Mouse (Mus musculus): ENCODE measurements around the gene Bcl11b.

The Bcl11b gene

GRCm38 (mm10) chr12:108003483-108003882 is at the start of gene Bcl11b:
Gene Bcl11b (minus strand): TSS chr12:108003602.
- no peak for DNase-seq

- DNase-seq = no peak
These were observed 47.6 kb upstream of the Bcl11b start for GRCm38 (mm10) chr12:108050996-108051395.

GRCm38 (mm10) chr12:108049625-108050024 is 46.2 kb upstream of the Bcl11b start:
- DNase-seq = no peak

GRCm38 (mm10) chr12:108042239-108042571 is 38.8 kb upstream of the Bcl11b start:
- DNase-seq = no peak

GRCm38 (mm10) chr12:108041571-108042238 is 38.3 kb upstream of the Bcl11b start:
- peak; percentile 58 to 60 for DNase-seq

GRCm38 (mm10) chr12:108037446-108037845 is 34.0 kb upstream of the Bcl11b start:
- DNase-seq = no peak

GRCm38 (mm10) chr12:108035412-108036078 is 32.1 kb upstream of the Bcl11b start:
- no peak for DNase-seq

- DNase-seq = no peak
These were observed 19.6 kb upstream of the Bcl11b start for GRCm38 (mm10) chr12:108022835-108023615.

- no peak for DNase-seq
These were observed 8.6 kb upstream of the Bcl11b start for GRCm38 (mm10) chr12:108012003-108012402.

- no peak for DNase-seq
These were observed 6.9 kb upstream of the Bcl11b start for GRCm38 (mm10) chr12:108010346-108010745.

GRCm38 (mm10) chr12:108009156-108009555 is 5.8 kb upstream of the Bcl11b start:
- no peak for DNase-seq

GRCm38 (mm10) chr12:108005816-108006626 is 2.6 kb upstream of the Bcl11b start:
- peak; percentile 75 to 81 for DNase-seq

- DNase-seq = peak in 1 of 2 experiments; percentile 56
These were observed 2.0 kb upstream of the Bcl11b start for GRCm38 (mm10) chr12:108005488-108005800.

- peak; percentile 48 to 75 for DNase-seq
These were observed 1.5 kb upstream of the Bcl11b start for GRCm38 (mm10) chr12:108004701-108005487.

GRCm38 (mm10) chr12:108003928-108004327 is 526 bp upstream of the Bcl11b start:
- DNase-seq = peak; percentile 90 to 91

- peak; percentile 64 to 69 for DNase-seq
These were observed 789 bp downstream of the Bcl11b start for GRCm38 (mm10) chr12:108002436-108003189.

- peak; percentile 73 to 78 for DNase-seq
These were observed 1.6 kb downstream of the Bcl11b start for GRCm38 (mm10) chr12:108001652-108002340.

- peak; percentile 39 to 46 for DNase-seq
These were observed 2.7 kb downstream of the Bcl11b start for GRCm38 (mm10) chr12:108000715-108001080.

GRCm38 (mm10) chr12:107999751-108000714 is 3.4 kb downstream of the Bcl11b start:
- peak; percentile 38 to 46 for DNase-seq

- peak; percentile 90 to 91 for DNase-seq
These were observed 4.7 kb downstream of the Bcl11b start for GRCm38 (mm10) chr12:107998746-107999145.
